Mouse (Mus musculus) cortical plate, adult 2 months (tissue): ENCODE measurements around the gene Vwa2.

Experiments
- CTCF ChIP-seq: fragments of 200-500 bp; IDR thresholded peaks from 2 replicates; pipeline ENCODE4 v1.5.1; 2011; ENCODE audit warnings: mild to moderate bottlenecking, control low read depth, low read length; ENCODE audit not compliant: insufficient read depth; ENCODE audit errors: extremely low read depth
- POLR2A ChIP-seq: fragments of 200-500 bp; IDR thresholded peaks from 2 replicates; pipeline ENCODE4 v1.6.1; 2011; ENCODE audit warnings: mild to moderate bottlenecking, low read length, control low read depth; ENCODE audit not compliant: insufficient read depth; ENCODE audit errors: extremely low read depth

DNA sequence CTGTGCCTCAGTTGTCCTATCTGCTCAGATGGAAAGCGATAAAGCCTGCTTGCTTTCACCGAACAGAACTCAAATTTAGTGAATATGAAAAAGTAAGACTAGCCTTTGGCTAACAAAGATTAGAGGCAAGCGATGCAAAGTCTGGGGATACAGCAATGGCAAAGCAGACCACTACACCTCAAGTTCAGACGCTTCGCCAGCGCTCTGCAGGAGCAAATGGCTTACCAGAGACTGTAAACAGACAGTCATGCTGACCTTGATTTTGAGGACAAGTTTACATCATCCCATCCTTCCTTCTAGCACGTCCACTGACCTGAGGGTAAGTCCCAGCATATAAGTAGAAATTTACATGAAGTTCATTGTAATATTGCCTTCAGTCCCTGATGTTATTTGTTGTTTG is 72.2 kb downstream of the Vwa2 start:
- TF ChIP-seq POLR2A (no peak), CTCF (no peak)
